Mouse (Mus musculus) stomach, embryonic 16.5 days (tissue): ENCODE data around the gene Vps11. TPM values are rescaled to one million over a fixed set of nuclear protein-coding genes. Genes with fewer than 3 reads are reported as not detected.

Experiments used
- ATAC-seq: fragments of 200-750 bp; cut with Nextera tagmentation; 2 replicates; pipeline ENCODE4 v1.8.0; 2017; ENCODE audit warnings: moderate number of reproducible peaks, moderate TSS enrichment; ENCODE audit not compliant: insufficient read depth, low FRiP score
- H3K27ac ChIP-seq: fragments of 300-500 bp; sonication (generic); 2 replicates; pipeline ENCODE4 v1.5.1; 2014; ENCODE audit warnings: low read length
- H3K27me3 ChIP-seq: fragments of 300-500 bp; sonication (generic); 2 replicates; pipeline ENCODE4 v1.6.1; 2014; ENCODE audit warnings: low read length, control low read depth, mixed read lengths; ENCODE audit not compliant: control insufficient read depth, insufficient read depth
- H3K36me3 ChIP-seq: fragments of 300-500 bp; sonication (generic); 2 replicates; pipeline ENCODE4 v1.6.1; 2014; ENCODE audit warnings: low read length; ENCODE audit not compliant: control insufficient read depth, insufficient read depth
- H3K4me1 ChIP-seq: fragments of 300-500 bp; sonication (generic); 2 replicates; pipeline ENCODE4 v1.6.1; 2014; ENCODE audit warnings: low read length, control low read depth, mixed read lengths; ENCODE audit not compliant: control insufficient read depth, insufficient read depth
- H3K4me2 ChIP-seq: fragments of 300-500 bp; sonication (generic); 2 replicates; pipeline ENCODE4 v1.6.1; 2014; ENCODE audit warnings: low read depth, low read length, mixed read lengths
- H3K4me3 ChIP-seq: fragments of 300-500 bp; sonication (generic); replicated peaks from 2 replicates; pipeline ENCODE4 v1.5.1; 2014; ENCODE audit warnings: mild to moderate bottlenecking, low read length
- H3K9ac ChIP-seq: fragments of 300-500 bp; sonication (generic); 2 replicates; pipeline ENCODE4 v1.6.1; 2014; ENCODE audit warnings: low read length
- H3K9me3 ChIP-seq: fragments of 300-500 bp; sonication (generic); replicated peaks from 2 replicates; pipeline ENCODE4 v1.6.1; 2016; ENCODE audit warnings: low read length, control low read depth; ENCODE audit not compliant: control insufficient read depth
- WGBS: fragments of 180-500 bp; shearing (Covaris S2); extraction: QIAGEN DNeasy Blood & Tissue Kit; methylation state at CpG from one replicate; pipeline ENCODE4 v1.1.7; 2014; 5-methylcytosine and 5-hydroxymethylcytosine counted together
- polyA plus RNA-seq: library from polyadenylated mRNA; unstranded; fragments of >200 nt; fragmentation: Nextera tagmentation; extraction: Ambion mirVana; gene quantifications from 2 replicates; pipeline ENCODE4 v1.2.1, GENCODE M21; 2015

Gene Vps11
- polyA plus RNA-seq, 1 experiment from 2014 or later, result 30.0 TPM

DNA sequence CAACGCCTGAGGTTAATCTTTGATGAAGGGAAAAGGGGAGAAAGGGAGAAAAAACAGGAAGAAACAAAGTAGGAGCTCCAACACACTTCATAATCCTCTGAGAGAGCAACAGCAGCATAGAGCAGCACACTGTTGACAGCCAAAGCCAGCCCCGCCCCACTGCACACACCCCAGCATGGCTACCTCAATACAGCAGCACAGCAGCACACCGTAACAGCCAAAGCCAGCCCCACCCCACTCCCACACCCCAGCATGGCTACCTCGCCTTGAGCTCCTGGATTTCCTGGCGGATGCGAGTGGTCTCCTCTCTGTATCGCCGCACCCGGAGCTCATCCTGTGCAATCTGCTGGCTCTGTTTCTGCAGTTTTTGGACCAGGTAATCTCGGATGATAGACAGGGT lies 9.1 kb downstream of the Vps11 start:
- Histone ChIP-seq H3K27me3 (no peaks in the 10 kb centered on the region), H3K9ac (no peak overlapping the region), H3K4me1 (no peaks in the 10 kb centered on the region), H3K27ac (no peak overlapping the region), H3K4me3 (no peak overlapping the region), H3K9me3 (no peaks in the 10 kb centered on the region), H3K36me3 (peaks cover 65% of the 10 kb centered on the region), H3K4me2 (no peak overlapping the region)
- 85% methylated on average over 10 of the region's 10 CpGs for WGBS
- no peak for ATAC-seq

DNA sequence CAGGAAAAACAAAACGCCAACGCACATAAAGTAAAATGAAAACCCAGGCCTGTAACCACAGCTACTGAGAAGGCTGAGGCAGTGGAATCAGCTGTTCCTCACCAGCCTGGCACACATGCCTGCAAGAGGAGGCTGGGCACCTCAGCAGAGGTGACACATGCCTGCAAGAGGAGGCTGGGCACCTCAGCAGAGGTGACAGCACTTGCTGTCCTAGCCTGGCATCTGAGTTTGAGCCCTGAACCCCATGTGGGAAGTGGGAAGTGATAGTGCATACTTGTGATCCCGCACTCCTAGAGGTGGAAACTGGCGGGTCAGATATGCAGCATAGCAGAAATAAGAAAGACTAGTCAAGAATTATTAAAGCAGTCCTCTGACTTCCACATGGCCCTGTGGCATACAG lies 10.1 kb downstream of the Vps11 start:
- Histone ChIP-seq H3K4me1 (no peaks in the 10 kb centered on the region), H3K27ac (no peak overlapping the region), H3K27me3 (no peaks in the 10 kb centered on the region), H3K4me2 (no peak overlapping the region), H3K9ac (no peak overlapping the region), H3K9me3 (no peaks in the 10 kb centered on the region), H3K4me3 (no peak overlapping the region), H3K36me3 (peaks cover 58% of the 10 kb centered on the region)
- no peak for ATAC-seq
- 92% methylated on average over 4 of the region's 4 CpGs for WGBS

DNA sequence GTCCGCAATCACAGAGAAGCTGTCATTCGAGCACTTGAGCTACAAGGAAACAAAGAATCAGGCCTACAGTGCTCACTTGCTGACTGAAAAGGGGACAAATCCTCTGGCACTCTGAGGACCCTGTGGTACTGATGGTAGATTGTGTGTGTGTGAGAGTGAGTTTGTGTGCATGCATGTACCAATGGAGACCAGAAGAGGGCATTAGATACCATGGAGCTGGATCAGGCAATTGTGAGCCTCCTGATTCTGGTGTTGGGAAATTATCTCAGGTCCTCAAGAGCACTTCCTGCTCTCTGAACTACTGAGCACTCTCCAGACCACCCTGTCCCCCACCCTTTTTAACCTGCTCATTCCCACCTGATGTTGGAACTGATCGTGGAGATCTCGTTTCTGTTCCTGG lies 12.9 kb downstream of the Vps11 start:
- WGBS, result 94% methylated on average over 4 of the region's 4 CpGs
- Histone ChIP-seq H3K4me2 (no peak overlapping the region), H3K4me3 (no peak overlapping the region), H3K4me1 (no peaks in the 10 kb centered on the region; the same call in 1 of the 2 replicates), H3K27me3 (no peaks in the 10 kb centered on the region), H3K9me3 (no peaks in the 10 kb centered on the region), H3K36me3 (peaks cover 35% of the 10 kb centered on the region), H3K9ac (no peak overlapping the region), H3K27ac (no peak overlapping the region)
- no peak for ATAC-seq

DNA sequence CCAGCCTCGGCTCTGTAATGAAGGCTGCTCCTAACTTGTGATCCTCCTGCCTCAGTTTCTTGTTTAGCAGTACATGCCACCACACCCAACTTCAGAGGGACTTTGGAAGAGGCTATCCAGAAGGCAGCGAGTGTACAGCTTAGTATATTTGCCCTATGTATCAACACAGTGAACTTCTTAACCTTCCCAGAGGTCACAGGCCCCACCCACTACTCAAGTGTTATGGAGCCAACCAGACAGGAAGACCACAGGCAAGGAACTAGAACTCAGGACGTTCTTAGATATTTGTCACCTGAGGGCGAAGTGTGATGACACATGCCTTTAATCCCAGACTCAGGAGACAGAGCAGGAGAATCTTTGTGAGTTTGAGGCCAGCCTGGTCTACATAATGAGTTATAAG lies 13.8 kb downstream of the Vps11 start:
- Histone ChIP-seq H3K4me3 (no peak overlapping the region), H3K27ac (no peak overlapping the region), H3K9me3 (no peaks in the 10 kb centered on the region), H3K36me3 (peaks cover 27% of the 10 kb centered on the region), H3K4me2 (no peak overlapping the region), H3K9ac (no peak overlapping the region), H3K27me3 (no peaks in the 10 kb centered on the region), H3K4me1 (peaks cover 7% of the 10 kb centered on the region; the same call in 1 of the 2 replicates)
- WGBS, result 85% methylated on average over 4 of the region's 4 CpGs
- ATAC-seq, result no peak

DNA sequence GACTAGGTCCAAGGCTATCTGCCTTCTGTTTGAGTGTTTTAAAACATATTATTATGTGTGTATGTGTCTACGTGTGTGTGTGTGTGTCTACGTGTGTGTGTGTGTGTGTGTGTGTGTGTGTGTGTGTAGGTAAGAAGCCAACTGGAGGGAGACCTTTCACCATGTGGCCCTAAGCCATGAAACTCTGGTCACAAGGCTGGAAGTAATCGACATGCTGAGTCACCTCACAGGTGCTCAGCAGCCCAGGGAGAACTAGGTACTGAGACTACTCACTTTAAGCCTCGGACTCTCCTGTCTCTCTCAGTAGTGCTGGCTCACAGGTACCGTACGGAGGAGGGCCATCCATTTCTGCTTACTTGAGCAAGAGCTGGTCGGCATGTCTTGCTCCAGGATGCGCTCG lies 14.3 kb downstream of the Vps11 start:
- peaks cover 22% of the 10 kb centered on the region for H3K36me3 ChIP-seq
- 86% methylated on average over 9 of the region's 9 CpGs for WGBS
- no peak overlapping the region for H3K27ac ChIP-seq
- no peak overlapping the region for H3K4me3 ChIP-seq
- no peaks in the 10 kb centered on the region for H3K27me3 ChIP-seq
- H3K9ac ChIP-seq, result no peak overlapping the region
- no peak overlapping the region for H3K4me2 ChIP-seq
- H3K4me1 ChIP-seq, result peaks cover 12% of the 10 kb centered on the region; the same call in 1 of the 2 replicates
- no peak for ATAC-seq
- no peaks in the 10 kb centered on the region for H3K9me3 ChIP-seq

DNA sequence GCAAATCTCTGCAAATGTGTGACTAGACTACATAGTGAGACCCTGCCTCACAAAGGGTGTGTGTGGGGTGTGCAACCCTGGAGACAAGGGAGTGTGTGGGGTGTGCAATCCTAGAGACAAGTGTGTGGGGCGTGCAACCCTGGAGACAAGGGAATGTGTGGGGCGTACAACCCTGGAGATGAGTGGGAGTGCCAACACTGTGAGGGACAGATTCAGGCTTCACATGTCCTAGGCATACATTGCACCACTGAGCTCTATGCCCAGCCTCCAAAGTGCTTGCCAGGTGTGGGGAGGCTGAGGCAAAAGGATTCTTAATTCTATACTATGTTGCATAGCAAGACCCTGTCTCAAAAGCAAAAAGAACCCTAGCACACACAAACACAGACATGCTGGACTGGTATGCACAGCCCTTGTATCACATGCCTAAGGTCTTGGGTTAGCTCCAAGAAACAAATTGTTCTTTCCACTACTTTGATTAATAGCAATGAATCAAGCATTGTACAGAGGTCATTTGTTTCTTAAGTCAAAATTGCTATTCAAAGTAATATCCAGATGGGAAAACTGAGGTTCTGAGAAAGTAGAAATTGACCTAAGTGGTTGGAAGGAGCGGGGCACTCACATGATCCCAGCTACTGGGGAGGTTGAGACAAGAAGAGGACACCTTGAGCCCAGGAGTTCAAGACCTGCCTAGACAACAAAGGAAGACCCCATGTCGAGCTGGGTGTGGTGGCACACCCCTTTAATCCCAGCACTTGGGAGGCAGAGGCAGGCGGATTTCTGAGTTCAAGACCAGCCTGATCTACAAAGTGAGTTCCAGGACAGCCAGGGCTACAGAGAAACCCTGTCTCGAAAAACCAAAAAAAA lies 15.7 kb downstream of the Vps11 start:
- peaks cover 20% of the 10 kb centered on the region for H3K36me3 ChIP-seq
- H3K4me3 ChIP-seq, result no peak overlapping the region
- H3K9me3 ChIP-seq, result no peaks in the 10 kb centered on the region
- no peak overlapping the region for H3K4me2 ChIP-seq
- peaks cover 22% of the 10 kb centered on the region; the same call in 1 of the 2 replicates for H3K4me1 ChIP-seq
- no peak overlapping the region for H3K9ac ChIP-seq
- WGBS, result 85% methylated on average over 6 of the region's 6 CpGs
- no peaks in the 10 kb centered on the region for H3K27me3 ChIP-seq
- H3K27ac ChIP-seq, result no peak overlapping the region
- no peak for ATAC-seq

DNA sequence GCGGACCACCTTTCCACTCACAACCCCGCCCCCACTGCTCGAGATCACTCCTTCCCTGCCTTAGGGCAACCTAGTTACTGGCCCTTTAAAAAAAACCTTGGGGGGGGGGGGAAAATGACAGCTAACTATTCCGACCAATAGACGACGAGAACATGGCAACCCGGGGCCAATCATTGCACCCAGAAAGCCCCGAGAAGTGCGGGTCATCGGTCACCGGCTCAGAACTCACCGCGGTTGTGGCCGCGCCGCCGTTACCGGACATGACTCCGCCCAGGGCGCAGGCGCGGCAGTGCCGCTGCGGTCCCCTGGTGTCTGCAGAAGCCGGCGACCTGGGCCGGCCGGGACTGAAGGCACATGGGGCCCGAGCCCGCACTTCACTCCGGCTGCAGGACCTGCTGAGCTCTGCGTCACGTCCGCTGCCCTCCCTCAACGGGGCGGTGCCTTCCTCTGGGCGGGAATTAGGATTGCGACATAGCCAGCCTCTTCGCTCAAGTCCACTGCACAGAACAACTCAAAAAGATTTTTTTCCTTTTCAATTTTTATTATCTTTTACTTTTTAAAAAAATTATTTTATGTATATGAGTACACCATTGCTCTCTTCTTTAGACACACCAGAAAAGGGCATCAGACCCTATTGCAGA lies 17.6 kb downstream of the Vps11 start, which contains the start of gene Hmbs:
Gene Hmbs (minus strand): TSS at position 448 of the 641 bp plus-strand sequence.
- peak; percentile 95 for ATAC-seq
- Histone ChIP-seq H3K27ac (peak within 1 kb of the TSS; percentile 99), H3K4me3 (peak within 1 kb of the TSS; percentile 96), H3K4me2 (peak within 1 kb of the TSS; percentile 81), H3K27me3 (no peaks in the 10 kb centered on the region), H3K9ac (peak within 1 kb of the TSS; percentile 94), H3K36me3 (peaks cover 11% of the 10 kb centered on the region), H3K4me1 (peaks cover 22% of the 10 kb centered on the region; the same call in 1 of the 2 replicates), H3K9me3 (no peaks in the 10 kb centered on the region)
- under 1% methylated on average over 39 of the region's 39 CpGs for WGBS

DNA sequence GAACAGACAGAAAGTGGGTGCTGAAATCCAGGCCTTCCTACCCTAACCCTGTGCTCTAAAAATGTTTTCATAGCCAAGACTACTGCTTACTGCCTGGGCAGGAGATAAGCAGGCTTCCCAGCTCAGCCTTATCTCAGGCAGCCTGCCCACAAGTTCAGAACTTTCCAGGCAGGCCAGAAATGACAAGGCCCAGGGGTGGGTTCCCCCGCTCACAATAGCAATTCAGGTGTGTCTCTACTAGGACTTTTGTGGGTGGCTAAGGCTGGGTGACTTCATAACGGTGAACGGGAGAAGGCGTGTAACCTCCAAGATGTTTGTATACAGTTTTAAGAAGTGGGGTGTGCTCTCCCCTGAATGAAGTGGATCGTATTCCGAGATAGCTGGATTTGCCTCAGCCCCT lies 18.2 kb downstream of the Vps11 start:
- Histone ChIP-seq H3K4me3 (peak overlapping the region; percentile 96), H3K9ac (peak overlapping the region; percentile 94), H3K4me1 (peaks cover 22% of the 10 kb centered on the region; the same call in 1 of the 2 replicates), H3K27ac (peak overlapping the region; percentile 99), H3K27me3 (no peaks in the 10 kb centered on the region), H3K4me2 (peak overlapping the region; percentile 81), H3K9me3 (no peaks in the 10 kb centered on the region), H3K36me3 (peaks cover 5% of the 10 kb centered on the region; the same call in 1 of the 2 replicates)
- ATAC-seq, result peak; percentile 22
- WGBS, result 5% methylated on average over 6 of the region's 6 CpGs

DNA sequence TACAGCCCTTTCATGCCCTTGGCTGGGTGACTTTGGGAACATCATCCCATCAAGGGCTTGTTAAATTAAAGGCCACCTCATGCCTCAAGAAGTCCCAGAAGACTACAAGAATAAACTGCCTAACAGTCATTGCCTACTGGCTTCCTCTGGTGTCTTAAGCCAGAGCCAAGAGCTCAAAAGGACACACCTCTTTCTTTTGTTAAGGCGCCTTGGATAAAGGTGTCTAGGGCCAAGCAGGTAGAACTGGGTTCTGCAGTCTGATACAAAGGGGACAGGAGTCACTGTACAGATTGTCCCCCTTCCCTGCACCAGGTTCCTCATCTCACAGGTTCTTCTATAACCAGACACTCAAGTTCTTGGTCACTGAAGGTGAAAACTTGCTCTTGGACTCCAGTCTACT lies 18.9 kb downstream of the Vps11 start:
- Histone ChIP-seq H3K9ac (peak overlapping the region; percentile 94), H3K27me3 (no peaks in the 10 kb centered on the region), H3K27ac (peak overlapping the region; percentile 99), H3K9me3 (no peaks in the 10 kb centered on the region), H3K36me3 (no peaks in the 10 kb centered on the region), H3K4me3 (peak overlapping the region; percentile 96; the same call in 1 of the 2 replicates), H3K4me2 (peak overlapping the region; percentile 81), H3K4me1 (peaks cover 24% of the 10 kb centered on the region)
- ATAC-seq, result no peak
- 50% methylated on average over 1 of the region's 1 CpGs for WGBS
